Mouse (Mus musculus): ENCODE data around the gene Dnttip2. TPM values are rescaled to one million over a fixed set of nuclear protein-coding genes. Genes with fewer than 3 reads are reported as not detected.
A peak's percentile ranks its signal among the peaks of the same experiment; 100 is the strongest.
"Not testable (repeated sequence)": the region's sequence is repeated elsewhere in the genome, so short reads cannot be mapped to it uniquely, and the experiment has no call there.

The Dnttip2 gene
- polyA plus RNA-seq (2015; fragmentation: Nextera tagmentation; extraction: Ambion mirVana): 37.1 and 39.2 TPM in 2 replicates

GRCm38 (mm10) chr3:122274241-122275024 is at the start of gene Dnttip2:
Gene Dnttip2 (plus strand): TSS chr3:122274388.
- Histone ChIP-seq H3K4me2 (replicated peaks; ENCODE audit: low read depth) (peak within 1 kb of the TSS; percentile 89), H3K36me3 (ENCODE audit: control insufficient read depth, insufficient read depth, low read length) (peaks cover 15% of the 10 kb centered on the region), H3K9me3 (ENCODE audit: control insufficient read depth, low read length) (no peaks in the 10 kb centered on the region), H3K27me3 (ENCODE audit: control insufficient read depth, insufficient read depth, low read length) (no peaks in the 10 kb centered on the region), H3K9ac (ENCODE audit: low read length) (peak within 1 kb of the TSS; percentile 94), H3K4me1 (replicated peaks; ENCODE audit: control insufficient read depth, insufficient read depth) (no peaks in the 10 kb centered on the region), H3K4me3 (ENCODE audit: low read depth, low read length) (peak within 1 kb of the TSS; percentile 98), H3K27ac (replicated peaks) (peak within 1 kb of the TSS; percentile 88)
- no peak for TF ChIP-seq EP300 (optimal IDR thresholded peaks at IDR 0.05)
- TF ChIP-seq CTCF (IDR thresholded peaks at IDR 0.05; ENCODE audit: low read depth): no peak
- WGBS: under 1% methylated on average over 57 of the region's 57 CpGs
- DNase-seq (ENCODE audit: low spot score) (peak; percentile 94), ATAC-seq (ENCODE audit: low FRiP score, low TSS enrichment) (peak; percentile 97)

GRCm38 (mm10) chr3:122226972-122227371 is 47.2 kb upstream of the Dnttip2 start:
- H3K9me3 ChIP-seq (ENCODE audit: control insufficient read depth, low read length); H3K27ac ChIP-seq (replicated peaks); H3K36me3 ChIP-seq (ENCODE audit: control insufficient read depth, insufficient read depth, low read length); H3K9ac ChIP-seq (ENCODE audit: low read length); ATAC-seq (ENCODE audit: low FRiP score, low TSS enrichment); H3K4me2 ChIP-seq (replicated peaks; ENCODE audit: low read depth); H3K4me3 ChIP-seq (ENCODE audit: low read depth, low read length); H3K4me1 ChIP-seq (replicated peaks; ENCODE audit: control insufficient read depth, insufficient read depth); DNase-seq (ENCODE audit: low spot score); H3K27me3 ChIP-seq (ENCODE audit: control insufficient read depth, insufficient read depth, low read length): not testable (repeated sequence)
- 53% methylated on average over 6 of the region's 6 CpGs for WGBS

GRCm38 (mm10) chr3:122235772-122236171 is 38.4 kb upstream of the Dnttip2 start:
- Histone ChIP-seq H3K36me3 (ENCODE audit: control insufficient read depth, insufficient read depth, low read length) (no peaks in the 10 kb centered on the region), H3K27me3 (ENCODE audit: control insufficient read depth, insufficient read depth, low read length) (no peaks in the 10 kb centered on the region), H3K27ac (replicated peaks) (no peak overlapping the region), H3K4me2 (replicated peaks; ENCODE audit: low read depth) (no peak overlapping the region), H3K9me3 (ENCODE audit: control insufficient read depth, low read length) (no peaks in the 10 kb centered on the region), H3K4me3 (ENCODE audit: low read depth, low read length) (no peak overlapping the region), H3K9ac (ENCODE audit: low read length) (no peak overlapping the region), H3K4me1 (replicated peaks; ENCODE audit: control insufficient read depth, insufficient read depth) (no peaks in the 10 kb centered on the region)
- no peak for DNase-seq (ENCODE audit: low spot score)
- no peak for ATAC-seq (ENCODE audit: low FRiP score, low TSS enrichment)
- WGBS: 43% methylated on average over 1 of the region's 1 CpGs
- TF ChIP-seq EP300 (optimal IDR thresholded peaks at IDR 0.05) (no peak), CTCF (IDR thresholded peaks at IDR 0.05; ENCODE audit: low read depth) (no peak)

- Histone ChIP-seq H3K27me3 (ENCODE audit: control insufficient read depth, insufficient read depth, low read length) (no peaks in the 10 kb centered on the region), H3K4me3 (ENCODE audit: low read depth, low read length) (no peak overlapping the region), H3K4me2 (replicated peaks; ENCODE audit: low read depth) (no peak overlapping the region), H3K36me3 (ENCODE audit: control insufficient read depth, insufficient read depth, low read length) (no peaks in the 10 kb centered on the region), H3K9ac (ENCODE audit: low read length) (no peak overlapping the region), H3K27ac (replicated peaks) (no peak overlapping the region), H3K4me1 (replicated peaks; ENCODE audit: control insufficient read depth, insufficient read depth) (peaks cover 2% of the 10 kb centered on the region; the same call in 1 of the 2 replicates), H3K9me3 (ENCODE audit: control insufficient read depth, low read length) (no peaks in the 10 kb centered on the region)
- 50% methylated on average over 6 of the region's 6 CpGs for WGBS
- TF ChIP-seq CTCF (IDR thresholded peaks at IDR 0.05; ENCODE audit: low read depth): no peak
- ATAC-seq (ENCODE audit: low FRiP score, low TSS enrichment) (no peak), DNase-seq (ENCODE audit: low spot score) (no peak)
These were observed 31.3 kb upstream of the Dnttip2 start for GRCm38 (mm10) chr3:122242876-122243275.

- ATAC-seq (ENCODE audit: low FRiP score, low TSS enrichment) (no peak), DNase-seq (ENCODE audit: low spot score) (peak; percentile 48)
- TF ChIP-seq EP300 (optimal IDR thresholded peaks at IDR 0.05): no peak
- no peak for TF ChIP-seq CTCF (IDR thresholded peaks at IDR 0.05; ENCODE audit: low read depth)
- Histone ChIP-seq H3K9me3 (ENCODE audit: control insufficient read depth, low read length) (no peaks in the 10 kb centered on the region), H3K4me2 (replicated peaks; ENCODE audit: low read depth) (no peak overlapping the region), H3K9ac (ENCODE audit: low read length) (0 out of 2 replicates have a peak overlapping the region, but pooled peaks have one; percentile 13), H3K27me3 (ENCODE audit: control insufficient read depth, insufficient read depth, low read length) (no peaks in the 10 kb centered on the region), H3K27ac (replicated peaks) (no peak overlapping the region), H3K4me3 (ENCODE audit: low read depth, low read length) (no peak overlapping the region), H3K4me1 (replicated peaks; ENCODE audit: control insufficient read depth, insufficient read depth) (peaks cover 2% of the 10 kb centered on the region; the same call in 1 of the 2 replicates), H3K36me3 (ENCODE audit: control insufficient read depth, insufficient read depth, low read length) (no peaks in the 10 kb centered on the region)
- WGBS: 39% methylated on average over 14 of the region's 14 CpGs
These were observed 30.6 kb upstream of the Dnttip2 start for GRCm38 (mm10) chr3:122243416-122244167.

Data from stomach, postnatal 0 days (tissue).